Mouse (Mus musculus) forebrain, embryonic 12.5 days (tissue): Measurements from ENCODE around the gene H3f3a. TPM values are rescaled to one million over a fixed set of nuclear protein-coding genes. Genes with fewer than 3 reads are reported as not detected.

Experiments
- ATAC-seq: fragments of 200-750 bp; cut with Nextera tagmentation; 2 replicates; pipeline ENCODE4 v1.8.0; 2017; ENCODE audit warnings: moderate TSS enrichment; ENCODE audit not compliant: low FRiP score
- H3K27ac ChIP-seq: fragments of 300-500 bp; sonication (generic); 2 replicates; pipeline ENCODE4 v1.5.1; 2016; ENCODE audit warnings: mild to moderate bottlenecking
- H3K27me3 ChIP-seq: fragments of 300-500 bp; sonication (generic); 2 replicates; pipeline ENCODE4 v1.6.1; 2016; ENCODE audit warnings: mild to moderate bottlenecking
- H3K36me3 ChIP-seq: fragments of 300-500 bp; sonication (generic); replicated peaks from 2 replicates; pipeline ENCODE4 v1.6.1; 2016; ENCODE audit warnings: mild to moderate bottlenecking
- H3K4me1 ChIP-seq: fragments of 300-500 bp; sonication (generic); 2 replicates; pipeline ENCODE4 v1.6.1; 2016
- H3K4me2 ChIP-seq: fragments of 300-500 bp; sonication (generic); 2 replicates; pipeline ENCODE4 v1.6.1; 2016; ENCODE audit warnings: mild to moderate bottlenecking, moderate library complexity
- H3K4me3 ChIP-seq: fragments of 300-500 bp; sonication (generic); replicated peaks from 2 replicates; pipeline ENCODE4 v1.5.1; 2016; ENCODE audit warnings: mild to moderate bottlenecking
- H3K9ac ChIP-seq: fragments of 300-500 bp; sonication (generic); 2 replicates; pipeline ENCODE4 v1.6.1; 2016; ENCODE audit warnings: mild to moderate bottlenecking
- H3K9me3 ChIP-seq: fragments of 300-500 bp; sonication (generic); 2 replicates; pipeline ENCODE4 v1.6.1; 2016
- WGBS: fragments of 180-500 bp; shearing (Covaris S2); methylation state at CpG from one replicate; pipeline ENCODE4 v1.1.7; 2016; 5-methylcytosine and 5-hydroxymethylcytosine counted together
- polyA plus RNA-seq: library from polyadenylated mRNA; unstranded; fragments of >200 nt; fragmentation: Nextera tagmentation; extraction: Ambion mirVana; gene quantifications from 2 replicates; pipeline ENCODE4 v1.2.1, GENCODE M21; 2016

H3f3a gene
- polyA plus RNA-seq, 1 experiment from 2014 or later = 3,507 TPM

GRCm38 (mm10) chr1:180766557-180766956, 47.2 kb downstream of the H3f3a start:
- H3K27me3 ChIP-seq = peaks cover 16% of the 10 kb centered on the region
- 70% methylated on average over 5 of the region's 5 CpGs for WGBS
- H3K36me3 ChIP-seq = no peaks in the 10 kb centered on the region
- no peaks in the 10 kb centered on the region for H3K9me3 ChIP-seq
- no peak overlapping the region for H3K4me3 ChIP-seq
- H3K27ac ChIP-seq = no peak overlapping the region
- H3K4me1 ChIP-seq = peaks cover 25% of the 10 kb centered on the region
- no peak overlapping the region for H3K9ac ChIP-seq
- H3K4me2 ChIP-seq = no peak overlapping the region
- no peak for ATAC-seq

DNA sequence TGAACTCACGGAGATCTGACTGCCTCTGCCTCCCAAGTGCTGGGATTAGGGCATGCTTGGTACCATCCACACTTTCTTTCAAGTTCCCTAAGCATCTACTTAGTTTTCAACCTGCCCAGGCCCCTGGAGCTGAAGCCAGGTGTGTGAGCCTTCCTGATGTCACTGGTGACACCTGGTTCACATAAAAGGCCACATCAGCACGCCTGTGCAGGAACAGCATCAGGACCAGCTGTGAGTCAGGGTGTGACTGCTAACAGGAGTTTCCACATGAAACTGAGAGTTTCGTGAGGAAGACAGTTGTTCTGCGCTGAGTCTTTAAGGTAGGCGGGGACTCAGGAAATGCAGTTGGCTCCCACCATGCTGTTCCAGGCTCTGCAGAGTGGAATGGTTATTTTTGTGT, 48.4 kb downstream of the H3f3a start:
- no peak overlapping the region for H3K4me2 ChIP-seq
- H3K27me3 ChIP-seq = peaks cover 16% of the 10 kb centered on the region
- no peak overlapping the region for H3K9ac ChIP-seq
- ATAC-seq = no peak
- no peak overlapping the region for H3K27ac ChIP-seq
- H3K4me3 ChIP-seq = no peak overlapping the region
- WGBS = 86% methylated on average over 5 of the region's 5 CpGs
- no peaks in the 10 kb centered on the region for H3K36me3 ChIP-seq
- H3K4me1 ChIP-seq = peaks cover 25% of the 10 kb centered on the region
- H3K9me3 ChIP-seq = no peaks in the 10 kb centered on the region

DNA sequence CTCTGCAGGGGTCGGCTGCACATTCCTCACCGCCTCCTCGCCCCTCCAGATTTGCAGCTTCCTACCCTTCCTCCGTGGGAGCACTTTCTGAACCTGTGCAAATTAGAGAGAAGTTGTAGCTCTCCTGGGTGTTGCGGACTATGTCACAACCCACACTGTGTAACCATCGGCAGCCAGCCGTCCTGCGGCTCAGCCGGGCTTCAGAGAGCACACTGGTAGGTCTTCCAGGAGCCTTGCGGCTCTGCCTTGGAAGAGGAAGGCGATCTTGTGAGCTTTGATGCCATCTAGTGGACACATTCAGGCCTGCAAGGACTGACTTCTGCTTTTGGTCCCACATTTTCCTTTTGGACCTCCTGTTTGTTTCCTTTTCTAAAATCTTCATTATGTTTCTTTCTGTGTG, 49.9 kb downstream of the H3f3a start:
- Histone ChIP-seq H3K27me3 (peaks cover 12% of the 10 kb centered on the region), H3K27ac (no peak overlapping the region), H3K36me3 (no peaks in the 10 kb centered on the region), H3K4me2 (peak overlapping the region; percentile 82), H3K4me3 (peak overlapping the region; percentile 40), H3K4me1 (peaks cover 23% of the 10 kb centered on the region), H3K9ac (peak overlapping the region; percentile 58), H3K9me3 (no peaks in the 10 kb centered on the region)
- WGBS = 2% methylated on average over 11 of the region's 11 CpGs
- peak; percentile 80 for ATAC-seq

GRCm38 (mm10) chr1:180763307-180763706, 50.4 kb downstream of the H3f3a start:
- peak overlapping the region; percentile 58 for H3K9ac ChIP-seq
- peaks cover 18% of the 10 kb centered on the region for H3K4me1 ChIP-seq
- no peaks in the 10 kb centered on the region for H3K9me3 ChIP-seq
- no peak overlapping the region for H3K27ac ChIP-seq
- no peaks in the 10 kb centered on the region for H3K36me3 ChIP-seq
- WGBS = 11% methylated on average over 14 of the region's 14 CpGs
- peak overlapping the region; percentile 82 for H3K4me2 ChIP-seq
- H3K27me3 ChIP-seq = peaks cover 12% of the 10 kb centered on the region
- peak overlapping the region; percentile 40 for H3K4me3 ChIP-seq
- ATAC-seq = peak; percentile 49; the same call in 1 of the 2 replicates

DNA sequence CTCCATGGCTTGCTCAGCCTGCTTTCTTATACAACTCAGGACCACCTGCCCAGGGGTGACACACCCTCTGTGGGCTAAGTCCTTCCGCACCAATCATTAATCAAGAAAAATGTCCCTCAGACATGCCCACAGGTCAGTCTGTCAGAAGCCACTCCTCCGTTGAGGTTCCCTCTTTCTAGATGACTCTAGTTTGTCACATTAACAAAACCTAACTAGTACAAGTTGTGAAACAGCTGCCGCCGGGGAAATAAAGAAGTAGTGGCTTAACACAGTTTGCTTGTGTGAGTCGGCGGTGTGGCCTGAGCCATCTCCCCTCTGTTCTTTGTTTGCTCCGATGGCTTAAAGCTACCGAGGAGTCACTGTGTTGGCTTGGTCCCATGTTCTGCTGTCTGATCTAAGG, 51.1 kb downstream of the H3f3a start:
- Histone ChIP-seq H3K9ac (no peak overlapping the region), H3K27ac (no peak overlapping the region), H3K36me3 (no peaks in the 10 kb centered on the region), H3K4me2 (0 out of 2 replicates have a peak overlapping the region, but pooled peaks have one; percentile 82), H3K27me3 (peaks cover 12% of the 10 kb centered on the region), H3K4me3 (no peak overlapping the region), H3K9me3 (no peaks in the 10 kb centered on the region), H3K4me1 (peaks cover 12% of the 10 kb centered on the region)
- ATAC-seq = no peak
- WGBS = 78% methylated on average over 8 of the region's 8 CpGs

DNA sequence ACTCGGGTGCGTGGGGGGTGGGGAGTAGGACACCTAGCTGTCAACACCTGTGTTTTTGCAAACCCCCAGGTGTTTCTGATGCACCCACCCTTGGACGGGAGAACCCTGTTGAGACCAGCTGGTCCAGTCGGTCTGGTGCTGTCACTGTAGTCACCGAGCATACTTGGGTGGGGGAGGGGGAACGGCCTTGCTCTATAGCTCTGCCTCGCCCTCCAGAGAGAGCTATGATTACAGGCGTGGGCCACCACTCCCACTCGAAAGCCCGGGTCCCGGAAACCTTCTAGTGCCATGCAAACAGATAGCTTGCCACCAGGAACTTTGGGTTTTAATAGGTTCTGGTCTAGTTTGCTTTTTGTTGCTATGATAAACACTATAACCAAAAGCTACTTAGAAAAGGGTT, 51.6 kb downstream of the H3f3a start:
- no peak overlapping the region for H3K4me3 ChIP-seq
- H3K27ac ChIP-seq = no peak overlapping the region
- H3K9me3 ChIP-seq = no peaks in the 10 kb centered on the region
- 91% methylated on average over 11 of the region's 11 CpGs for WGBS
- no peaks in the 10 kb centered on the region for H3K36me3 ChIP-seq
- peaks cover 8% of the 10 kb centered on the region for H3K4me1 ChIP-seq
- no peak overlapping the region for H3K4me2 ChIP-seq
- peaks cover 12% of the 10 kb centered on the region for H3K27me3 ChIP-seq
- no peak overlapping the region for H3K9ac ChIP-seq
- ATAC-seq = no peak

DNA sequence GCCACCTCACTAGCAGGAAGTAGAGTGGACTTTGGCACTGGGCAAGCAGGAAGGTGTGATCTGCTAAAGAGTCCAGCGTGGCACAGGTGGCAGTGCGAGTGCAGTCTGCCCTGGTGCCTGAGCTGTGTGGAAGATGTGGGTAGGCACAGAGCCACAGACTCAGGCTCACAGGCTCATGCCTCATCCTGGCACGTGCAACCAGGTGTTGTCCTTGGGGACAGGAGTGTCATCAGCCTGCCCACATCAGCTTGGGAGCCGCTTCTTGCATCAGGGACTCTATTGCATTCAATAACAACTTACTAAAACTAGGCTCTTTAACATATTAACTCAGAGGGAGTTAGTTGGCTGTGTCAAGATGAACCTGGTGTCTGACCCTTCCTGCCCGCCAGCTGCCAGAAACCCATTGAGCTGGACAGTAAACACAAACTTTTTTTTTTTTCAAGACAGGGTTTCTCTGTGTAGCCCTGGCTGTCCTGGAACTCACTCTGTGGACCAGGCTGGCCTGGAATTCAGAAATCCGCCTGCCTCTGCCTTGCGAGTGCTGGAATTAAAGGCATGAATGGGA, 55.7 kb downstream of the H3f3a start:
- Histone ChIP-seq H3K27ac (no peak overlapping the region), H3K4me2 (no peak overlapping the region), H3K36me3 (peaks cover 15% of the 10 kb centered on the region), H3K9me3 (no peaks in the 10 kb centered on the region), H3K9ac (no peak overlapping the region), H3K4me1 (peaks cover under 1% of the 10 kb centered on the region; the same call in 1 of the 2 replicates), H3K4me3 (no peak overlapping the region), H3K27me3 (peaks cover 9% of the 10 kb centered on the region)
- 92% methylated on average over 7 of the region's 7 CpGs for WGBS
- ATAC-seq = no peak

GRCm38 (mm10) chr1:180757252-180757955, 56.3 kb downstream of the H3f3a start:
- H3K27ac ChIP-seq = no peak overlapping the region
- no peak overlapping the region for H3K4me2 ChIP-seq
- no peaks in the 10 kb centered on the region for H3K4me1 ChIP-seq
- 96% methylated on average over 3 of the region's 3 CpGs for WGBS
- H3K36me3 ChIP-seq = peaks cover 21% of the 10 kb centered on the region
- H3K9me3 ChIP-seq = no peaks in the 10 kb centered on the region
- no peak overlapping the region for H3K4me3 ChIP-seq
- peaks cover 2% of the 10 kb centered on the region; the same call in 1 of the 2 replicates for H3K27me3 ChIP-seq
- no peak overlapping the region for H3K9ac ChIP-seq
- no peak for ATAC-seq

- WGBS = 92% methylated on average over 2 of the region's 2 CpGs
- Histone ChIP-seq H3K4me1 (no peaks in the 10 kb centered on the region), H3K9ac (no peak overlapping the region), H3K4me3 (no peak overlapping the region), H3K4me2 (no peak overlapping the region), H3K36me3 (peaks cover 28% of the 10 kb centered on the region), H3K27me3 (no peaks in the 10 kb centered on the region), H3K27ac (no peak overlapping the region), H3K9me3 (no peaks in the 10 kb centered on the region)
- ATAC-seq = no peak
These were observed 57.0 kb downstream of the H3f3a start for GRCm38 (mm10) chr1:180756711-180757110.

GRCm38 (mm10) chr1:180754376-180754775, 59.4 kb downstream of the H3f3a start:
- 94% methylated on average over 8 of the region's 8 CpGs for WGBS
- H3K4me3 ChIP-seq = no peak overlapping the region
- H3K27me3 ChIP-seq = no peaks in the 10 kb centered on the region
- no peaks in the 10 kb centered on the region for H3K4me1 ChIP-seq
- no peak overlapping the region for H3K27ac ChIP-seq
- peaks cover 33% of the 10 kb centered on the region for H3K36me3 ChIP-seq
- H3K9ac ChIP-seq = no peak overlapping the region
- no peak overlapping the region for H3K4me2 ChIP-seq
- ATAC-seq = no peak
- no peaks in the 10 kb centered on the region for H3K9me3 ChIP-seq

GRCm38 (mm10) chr1:180752115-180752514, 61.6 kb downstream of the H3f3a start:
- H3K9me3 ChIP-seq = no peaks in the 10 kb centered on the region
- H3K4me2 ChIP-seq = no peak overlapping the region
- H3K4me1 ChIP-seq = no peaks in the 10 kb centered on the region
- no peak overlapping the region for H3K27ac ChIP-seq
- H3K9ac ChIP-seq = no peak overlapping the region
- 95% methylated on average over 11 of the region's 11 CpGs for WGBS
- H3K4me3 ChIP-seq = no peak overlapping the region
- peaks cover 52% of the 10 kb centered on the region for H3K36me3 ChIP-seq
- H3K27me3 ChIP-seq = no peaks in the 10 kb centered on the region
- no peak for ATAC-seq
